Mouse (Mus musculus) midbrain, postnatal 0 days (tissue): Measurements from ENCODE around the gene Pbrm1. TPM values are rescaled to one million over a fixed set of nuclear protein-coding genes. Genes with fewer than 3 reads are reported as not detected.
A peak's percentile ranks its signal among the peaks of the same experiment; 100 is the strongest.

ENCODE experiments used
- ATAC-seq: fragments of 200-750 bp; cut with Nextera tagmentation; 2 replicates; pipeline ENCODE4 v1.8.0; 2017; ENCODE audit warnings: moderate number of reproducible peaks, mild to moderate bottlenecking, moderate TSS enrichment, moderate library complexity; ENCODE audit not compliant: low FRiP score
- DNase-seq: peaks from one replicate; pipeline ENCODE4 v3.0.0-alpha.2; 2015; ENCODE audit warnings: low spot score
- H3K27ac ChIP-seq: fragments of 300-500 bp; sonication (generic); 2 replicates; pipeline ENCODE4 v1.5.1; 2014; ENCODE audit warnings: low read depth, mild to moderate bottlenecking, low read length, mixed read lengths
- H3K27me3 ChIP-seq: fragments of 300-500 bp; sonication (generic); 2 replicates; pipeline ENCODE4 v1.6.1; 2014; ENCODE audit warnings: low read length, control low read depth, mixed read lengths; ENCODE audit not compliant: insufficient read depth
- H3K36me3 ChIP-seq: fragments of 300-500 bp; sonication (generic); 2 replicates; pipeline ENCODE4 v1.6.1; 2014; ENCODE audit warnings: low read length, control low read depth, mixed read lengths; ENCODE audit not compliant: insufficient read depth
- H3K4me1 ChIP-seq: fragments of 300-500 bp; sonication (generic); 2 replicates; pipeline ENCODE4 v1.6.1; 2014; ENCODE audit warnings: mild to moderate bottlenecking, control low read depth, antibody characterized with exemption, low read length, mixed read lengths; ENCODE audit not compliant: insufficient read depth
- H3K4me2 ChIP-seq: fragments of 300-500 bp; sonication (generic); 2 replicates; pipeline ENCODE4 v1.6.1; 2014; ENCODE audit warnings: low read depth, mild to moderate bottlenecking, low read length, mixed read lengths; ENCODE audit not compliant: poor library complexity, severe bottlenecking
- H3K4me3 ChIP-seq: fragments of 300-500 bp; sonication (generic); 2 replicates; pipeline ENCODE4 v1.5.1; 2014; ENCODE audit warnings: low read depth, mild to moderate bottlenecking, low read length, moderate library complexity
- H3K9ac ChIP-seq: fragments of 300-500 bp; sonication (generic); replicated peaks from 2 replicates; pipeline ENCODE4 v1.6.1; 2014; ENCODE audit warnings: mild to moderate bottlenecking, low read length, moderate library complexity, mixed read lengths; ENCODE audit not compliant: poor library complexity, severe bottlenecking
- H3K9me3 ChIP-seq: fragments of 300-500 bp; sonication (generic); 2 replicates; pipeline ENCODE4 v1.6.1; 2016; ENCODE audit warnings: low read length, control low read depth
- CTCF ChIP-seq: IDR thresholded peaks from 2 replicates; pipeline ENCODE4 v1.5.1; 2016; ENCODE audit warnings: antibody characterized with exemption, mild to moderate bottlenecking
- WGBS: fragments of 180-500 bp; shearing (Covaris S2); extraction: QIAGEN DNeasy Blood & Tissue Kit; methylation state at CpG from one replicate; pipeline ENCODE4 v1.1.7; 2014; 5-methylcytosine and 5-hydroxymethylcytosine counted together
- polyA plus RNA-seq: library from polyadenylated mRNA; unstranded; fragments of >200 nt; fragmentation: Nextera tagmentation; extraction: Ambion mirVana; gene quantifications from 2 replicates; pipeline ENCODE4 v1.2.1, GENCODE M21; 2015
- total RNA-seq: library from RNA; depleted of rRNA; stranded (reverse); fragments of >200 nt; gene quantifications from 2 replicates; pipeline ENCODE4 v1.2.3, GENCODE M21; 2014; rRNA removed

The Pbrm1 gene
- total RNA-seq (51.2 and 81.5 TPM in 2 replicates), polyA plus RNA-seq (71.3 and 84.8 TPM in 2 replicates)

GRCm38 (mm10) chr14:31018860-31019291, at the start of gene Pbrm1, which contains the start of gene Gnl3:
TSS of gene Pbrm1 (plus strand) at chr14:31019138.
TSS of gene Gnl3 (minus strand) at chr14:31019152.
- Histone ChIP-seq H3K9ac (peak within 1 kb of the TSS; percentile 89), H3K36me3 (peaks cover 38% of the 10 kb centered on the region)
- ATAC-seq = peak; percentile 95

GRCm38 (mm10) chr14:30974204-30974603, 44.7 kb upstream of the Pbrm1 start:
- Histone ChIP-seq H3K4me3 (no peak overlapping the region), H3K4me2 (no peak overlapping the region), H3K9ac (no peak overlapping the region), H3K27ac (no peak overlapping the region), H3K27me3 (no peaks in the 10 kb centered on the region), H3K4me1 (no peaks in the 10 kb centered on the region), H3K36me3 (peaks cover 41% of the 10 kb centered on the region), H3K9me3 (no peaks in the 10 kb centered on the region)
- ATAC-seq (no peak), DNase-seq (peak; percentile 54)
- no peak for TF ChIP-seq CTCF
- 46% methylated on average over 6 of the region's 6 CpGs for WGBS

More at GRCm38 (mm10) chr14:31018860-31019291, at the start of gene Pbrm1, which contains the start of gene Gnl3:
- peak; percentile 97 for DNase-seq
- H3K4me3 ChIP-seq = peak within 1 kb of the TSS; percentile 78
- peaks cover 11% of the 10 kb centered on the region for H3K4me1 ChIP-seq
- peak within 1 kb of the TSS; percentile 96 for H3K27ac ChIP-seq
- peak; percentile 58 for TF ChIP-seq CTCF
- no peaks in the 10 kb centered on the region for H3K9me3 ChIP-seq
- no peaks in the 10 kb centered on the region for H3K27me3 ChIP-seq
- under 1% methylated on average over 33 of the region's 53 CpGs for WGBS
- peak within 1 kb of the TSS; percentile 67 for H3K4me2 ChIP-seq

GRCm38 (mm10) chr14:30976222-30976621, 42.7 kb upstream of the Pbrm1 start:
- H3K27ac ChIP-seq = no peak overlapping the region
- H3K9ac ChIP-seq = no peak overlapping the region
- DNase-seq (no peak), ATAC-seq (no peak)
- WGBS = 88% methylated on average over 3 of the region's 3 CpGs
- H3K4me1 ChIP-seq = no peaks in the 10 kb centered on the region
- H3K27me3 ChIP-seq = no peaks in the 10 kb centered on the region
- no peak overlapping the region for H3K4me3 ChIP-seq
- no peaks in the 10 kb centered on the region for H3K9me3 ChIP-seq
- no peak overlapping the region for H3K4me2 ChIP-seq
- no peak for TF ChIP-seq CTCF
- H3K36me3 ChIP-seq = peaks cover 37% of the 10 kb centered on the region

GRCm38 (mm10) chr14:30996417-30996816, 22.5 kb upstream of the Pbrm1 start:
- H3K9ac ChIP-seq = no peak overlapping the region
- ATAC-seq (no peak), DNase-seq (no peak)
- H3K27me3 ChIP-seq = no peaks in the 10 kb centered on the region
- no peak overlapping the region for H3K27ac ChIP-seq
- no peaks in the 10 kb centered on the region for H3K9me3 ChIP-seq
- H3K36me3 ChIP-seq = no peaks in the 10 kb centered on the region
- no peak for TF ChIP-seq CTCF
- no peak overlapping the region for H3K4me3 ChIP-seq
- H3K4me1 ChIP-seq = no peaks in the 10 kb centered on the region
- H3K4me2 ChIP-seq = no peak overlapping the region

- DNase-seq = no peak
- no peaks in the 10 kb centered on the region for H3K27me3 ChIP-seq
Measured at GRCm38 (mm10) chr14:31000356-31000755, 18.6 kb upstream of the Pbrm1 start.

GRCm38 (mm10) chr14:31000816-31001306, 18.1 kb upstream of the Pbrm1 start:
- DNase-seq (peak; percentile 14), ATAC-seq (no peak)
- under 1% methylated on average over 21 of the region's 21 CpGs for WGBS

More at GRCm38 (mm10) chr14:31000356-31000755, 18.6 kb upstream of the Pbrm1 start:
- Histone ChIP-seq H3K4me3 (peak overlapping the region; percentile 79), H3K9ac (peak overlapping the region; percentile 83; the same call in 1 of the 2 replicates), H3K4me2 (peak overlapping the region; percentile 53), H3K27ac (no peak overlapping the region), H3K36me3 (no peaks in the 10 kb centered on the region), H3K9me3 (no peaks in the 10 kb centered on the region), H3K4me1 (0 out of 2 replicates have a peak, but pooled peaks cover 3% of the 10 kb centered on the region)
- no peak for TF ChIP-seq CTCF
- ATAC-seq = no peak
- WGBS = 67% methylated on average over 10 of the region's 10 CpGs

More at GRCm38 (mm10) chr14:31000816-31001306, 18.1 kb upstream of the Pbrm1 start:
- H3K27ac ChIP-seq = peak overlapping the region; percentile 86
- H3K9me3 ChIP-seq = no peaks in the 10 kb centered on the region
- no peaks in the 10 kb centered on the region for H3K36me3 ChIP-seq
- TF ChIP-seq CTCF = no peak
- peak overlapping the region; percentile 53 for H3K4me2 ChIP-seq
- peak overlapping the region; percentile 79 for H3K4me3 ChIP-seq
- H3K4me1 ChIP-seq = 0 out of 2 replicates have a peak, but pooled peaks cover 3% of the 10 kb centered on the region
- peak overlapping the region; percentile 83 for H3K9ac ChIP-seq
- H3K27me3 ChIP-seq = no peaks in the 10 kb centered on the region
